Mouse (Mus musculus): ENCODE data around the gene Bahcc1. TPM values are rescaled to one million over a fixed set of nuclear protein-coding genes. Genes with fewer than 3 reads are reported as not detected.

The Bahcc1 gene
- polyA plus RNA-seq, 2 experiments from 2014 or later: not detected

- no peak for ATAC-seq
These were observed 15.5 kb downstream of the Bahcc1 start for GRCm38 (mm10) chr11:120248160-120248793.

GRCm38 (mm10) chr11:120248899-120249298 is 16.2 kb downstream of the Bahcc1 start:
- no peak for ATAC-seq

DNA sequence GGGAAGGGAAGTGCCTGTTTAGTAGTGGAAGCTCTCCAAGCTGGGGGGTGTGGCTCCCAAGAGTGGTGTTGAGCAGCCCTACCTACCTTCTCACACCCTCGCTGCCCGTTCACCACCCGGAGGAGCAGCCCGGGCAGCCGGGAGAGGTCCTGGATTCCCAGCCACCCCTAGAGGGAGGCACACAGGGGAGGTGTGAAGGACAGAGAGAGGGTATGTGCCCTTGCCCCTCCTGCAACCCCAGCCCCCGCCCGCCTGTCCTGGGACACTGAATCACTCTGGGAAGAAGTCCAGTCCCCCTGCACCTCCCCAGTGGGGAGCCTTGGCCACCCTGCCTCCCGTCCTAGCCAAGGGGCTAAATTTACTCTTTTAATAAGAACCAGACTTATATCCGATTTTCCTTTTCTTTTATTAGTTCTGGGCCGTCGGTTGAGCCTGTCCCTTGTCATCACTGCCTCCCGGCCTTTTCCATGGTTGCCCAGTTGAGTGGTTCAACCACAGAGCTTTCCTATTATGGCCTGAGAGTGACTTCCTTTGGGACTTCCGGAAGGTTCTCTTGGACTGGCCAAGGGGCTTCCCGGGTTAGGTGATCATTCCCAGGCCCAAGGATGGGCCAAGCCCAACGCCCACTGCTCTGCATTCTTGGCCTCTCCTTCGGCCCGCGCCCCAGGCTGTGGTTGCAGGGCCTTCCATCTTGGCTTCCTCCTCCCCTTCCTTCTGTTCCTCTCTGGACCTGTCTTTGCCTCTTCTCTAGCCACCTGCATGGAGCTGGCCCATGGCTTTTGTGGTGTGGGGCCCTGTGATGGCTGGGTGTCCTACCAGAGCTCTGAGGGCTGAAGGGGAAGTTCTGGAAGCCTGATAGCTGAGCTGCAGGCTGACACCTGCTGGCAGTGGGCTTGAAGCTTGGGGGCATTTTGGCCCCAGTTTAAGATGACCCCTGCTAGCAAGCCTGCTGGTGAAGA is 18.5 kb downstream of the Bahcc1 start:
- no peak for ATAC-seq

- ATAC-seq: no peak
These were observed 19.2 kb downstream of the Bahcc1 start for GRCm38 (mm10) chr11:120251950-120252308.

GRCm38 (mm10) chr11:120252398-120252797 is 19.7 kb downstream of the Bahcc1 start:
- no peak for ATAC-seq

DNA sequence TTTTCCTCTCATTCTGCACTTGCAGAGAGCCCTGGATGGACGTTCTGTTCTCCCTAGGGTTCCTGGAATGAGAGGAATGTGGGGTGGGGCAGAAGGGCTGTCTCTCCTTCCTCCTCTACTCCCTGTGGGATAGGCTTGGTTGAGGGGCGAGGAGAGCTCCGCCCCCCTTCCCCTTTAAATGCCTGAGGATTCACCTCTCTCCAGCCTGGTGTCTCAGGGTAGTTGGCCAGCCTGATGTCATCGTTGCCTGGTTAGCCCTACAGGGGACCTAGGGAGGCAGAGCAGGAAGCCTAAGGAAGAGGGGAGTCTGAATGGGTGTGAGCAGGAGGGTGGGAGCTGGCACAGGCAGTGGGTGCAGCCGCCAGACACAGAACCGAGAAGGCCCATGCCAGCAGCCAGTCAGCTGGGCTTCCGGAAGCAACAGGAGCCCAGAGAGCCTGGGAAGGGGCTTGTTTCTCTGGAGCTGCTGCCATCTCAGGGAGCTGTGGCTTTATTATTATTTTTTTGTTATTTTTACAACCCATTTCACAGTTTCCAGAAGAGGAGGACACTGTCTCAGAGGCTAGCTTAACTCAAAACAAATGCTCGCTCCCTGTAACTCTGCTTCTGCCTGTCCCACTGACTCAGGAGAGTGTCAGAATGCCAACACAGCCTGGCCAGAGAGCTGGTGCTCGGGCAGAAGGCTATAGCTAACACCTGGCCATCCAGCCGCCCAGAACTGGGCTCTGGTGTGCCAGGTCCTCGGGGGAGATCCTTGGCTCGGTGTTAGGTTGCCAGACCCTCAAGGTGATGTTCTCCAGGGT is 20.3 kb downstream of the Bahcc1 start:
- ATAC-seq: no peak

DNA sequence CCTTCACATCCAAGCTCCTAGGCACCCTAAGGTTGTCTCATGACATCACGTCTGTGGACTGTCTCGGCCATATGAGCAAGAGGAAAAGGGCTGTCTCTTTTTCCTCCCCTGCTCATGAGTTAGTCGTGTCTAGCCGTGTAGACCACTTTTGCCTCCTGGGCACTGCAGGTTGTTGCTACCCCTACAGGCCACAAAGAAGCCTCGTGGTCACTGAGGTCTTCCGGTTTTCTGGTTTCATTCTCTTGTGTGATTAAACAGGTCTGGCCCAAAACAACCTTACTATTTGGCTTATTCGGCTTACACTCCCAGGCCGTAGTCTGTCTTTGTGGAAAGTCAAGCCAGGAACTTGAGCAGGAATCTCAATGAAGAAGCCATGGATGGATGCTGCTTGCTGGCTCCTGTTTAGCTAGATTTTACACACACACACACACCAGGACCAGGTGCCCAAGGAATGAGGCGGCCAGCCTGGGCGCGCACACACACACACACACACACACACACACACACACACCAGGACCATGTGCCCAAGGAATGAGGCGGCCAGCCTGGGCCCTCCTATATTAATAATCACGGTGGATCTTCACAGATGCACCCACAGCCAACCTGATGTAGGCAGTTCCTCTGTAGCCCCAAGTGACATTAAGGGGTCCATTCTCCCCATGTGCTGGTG is 21.0 kb downstream of the Bahcc1 start:
- ATAC-seq: no peak

DNA sequence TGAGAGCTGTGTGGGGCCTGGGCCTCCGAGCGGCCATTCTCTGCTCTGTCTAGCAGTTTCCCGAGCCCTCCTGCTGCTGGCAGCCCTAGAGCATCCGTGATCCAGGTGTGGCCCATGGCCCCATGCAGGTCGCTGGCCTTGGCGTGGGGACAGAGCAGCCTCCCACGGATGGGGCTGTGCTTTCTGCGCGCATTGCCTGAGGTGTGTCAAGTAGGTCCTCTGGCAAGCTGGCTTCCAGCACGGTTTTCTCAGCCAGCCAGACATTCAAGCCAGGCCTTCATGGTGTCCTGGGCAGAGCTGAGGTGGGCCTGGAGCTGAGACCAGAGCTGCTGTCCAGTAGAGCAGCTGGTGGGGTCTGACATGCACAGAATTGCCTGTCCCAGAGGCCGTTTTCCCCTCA is 21.7 kb downstream of the Bahcc1 start:
- ATAC-seq: no peak

DNA sequence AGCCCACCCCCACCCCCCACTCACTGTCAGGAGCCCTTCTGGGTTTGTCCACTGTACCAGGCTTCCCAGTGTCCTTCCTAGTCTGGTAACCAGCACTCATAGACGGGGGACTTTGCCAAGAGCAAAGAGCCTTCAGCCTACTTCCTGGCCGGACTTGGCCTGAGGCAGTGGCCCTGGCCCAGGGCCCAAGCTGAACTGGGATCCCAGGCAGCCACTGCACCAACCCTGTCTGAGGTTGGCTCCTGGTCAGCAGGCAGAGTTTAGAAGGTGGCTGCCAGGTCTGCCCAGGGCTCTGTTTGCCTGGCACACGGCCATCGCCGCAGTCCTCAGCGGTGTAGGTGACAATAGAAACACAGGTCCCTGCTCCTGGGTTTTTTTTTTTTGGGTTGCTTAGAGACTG is 22.3 kb downstream of the Bahcc1 start:
- no peak for ATAC-seq

DNA sequence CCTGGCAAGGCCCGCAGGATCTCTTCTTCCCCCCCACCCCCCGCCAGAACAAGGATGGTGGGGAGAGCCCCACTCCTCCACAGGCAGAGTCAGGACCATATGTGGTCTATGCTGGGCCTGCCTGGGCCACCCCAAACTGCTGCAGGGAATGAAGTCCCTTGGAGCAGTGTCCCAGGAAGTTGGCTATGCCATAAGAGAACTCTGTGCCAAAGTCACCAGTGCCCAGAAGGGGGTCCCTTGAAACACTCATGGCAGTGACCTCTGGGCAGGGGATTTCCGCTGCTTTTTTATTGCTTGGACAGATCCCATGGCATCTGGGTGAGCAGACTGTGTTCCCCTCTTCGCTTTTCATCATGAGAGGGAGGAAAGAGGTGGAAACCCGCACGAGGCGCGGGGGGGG is 22.8 kb downstream of the Bahcc1 start:
- ATAC-seq: no peak

- ATAC-seq: no peak
These were observed 23.4 kb downstream of the Bahcc1 start for GRCm38 (mm10) chr11:120256108-120256507.

DNA sequence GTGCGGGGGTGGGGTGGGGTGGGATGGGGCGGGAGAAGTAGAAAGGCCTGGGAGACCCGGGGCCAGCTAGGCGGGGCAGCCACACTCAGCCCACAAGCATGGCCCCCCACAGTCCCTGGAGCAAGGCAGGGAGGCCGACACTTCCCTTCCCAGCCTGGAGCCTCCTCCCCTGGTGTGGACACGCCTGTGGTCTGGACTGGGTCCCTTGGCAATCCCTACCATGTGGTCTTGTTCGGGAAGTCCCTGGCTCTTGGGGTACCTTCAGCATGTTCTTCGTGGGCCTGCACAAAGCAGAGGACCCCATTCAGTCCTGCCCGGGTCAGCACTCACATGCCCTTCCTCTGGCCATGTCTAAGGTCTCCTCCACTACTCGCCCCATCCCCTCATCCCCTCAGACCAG is 23.8 kb downstream of the Bahcc1 start:
- no peak for ATAC-seq

- no peak for ATAC-seq
These were observed 24.5 kb downstream of the Bahcc1 start for GRCm38 (mm10) chr11:120256981-120257820.

DNA sequence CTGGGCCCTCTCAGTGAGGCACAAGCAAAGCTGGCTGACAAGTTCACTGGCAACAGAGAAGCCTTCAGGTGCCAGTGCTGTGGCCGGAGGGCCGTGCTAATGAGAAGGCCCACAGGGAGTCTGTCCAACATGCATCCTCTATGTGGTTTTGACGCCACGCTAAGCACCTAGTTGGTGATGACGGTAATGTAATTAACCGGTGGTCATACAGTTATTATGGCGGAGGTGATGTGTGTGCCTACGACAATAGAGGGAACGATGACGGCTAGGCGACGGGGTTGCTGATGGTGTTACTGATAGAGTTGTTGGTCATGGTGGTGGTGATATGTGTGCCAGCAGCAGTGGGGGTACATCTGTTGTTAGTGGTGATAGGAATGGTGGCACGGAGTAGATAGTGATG is 25.2 kb downstream of the Bahcc1 start:
- ATAC-seq: no peak

DNA sequence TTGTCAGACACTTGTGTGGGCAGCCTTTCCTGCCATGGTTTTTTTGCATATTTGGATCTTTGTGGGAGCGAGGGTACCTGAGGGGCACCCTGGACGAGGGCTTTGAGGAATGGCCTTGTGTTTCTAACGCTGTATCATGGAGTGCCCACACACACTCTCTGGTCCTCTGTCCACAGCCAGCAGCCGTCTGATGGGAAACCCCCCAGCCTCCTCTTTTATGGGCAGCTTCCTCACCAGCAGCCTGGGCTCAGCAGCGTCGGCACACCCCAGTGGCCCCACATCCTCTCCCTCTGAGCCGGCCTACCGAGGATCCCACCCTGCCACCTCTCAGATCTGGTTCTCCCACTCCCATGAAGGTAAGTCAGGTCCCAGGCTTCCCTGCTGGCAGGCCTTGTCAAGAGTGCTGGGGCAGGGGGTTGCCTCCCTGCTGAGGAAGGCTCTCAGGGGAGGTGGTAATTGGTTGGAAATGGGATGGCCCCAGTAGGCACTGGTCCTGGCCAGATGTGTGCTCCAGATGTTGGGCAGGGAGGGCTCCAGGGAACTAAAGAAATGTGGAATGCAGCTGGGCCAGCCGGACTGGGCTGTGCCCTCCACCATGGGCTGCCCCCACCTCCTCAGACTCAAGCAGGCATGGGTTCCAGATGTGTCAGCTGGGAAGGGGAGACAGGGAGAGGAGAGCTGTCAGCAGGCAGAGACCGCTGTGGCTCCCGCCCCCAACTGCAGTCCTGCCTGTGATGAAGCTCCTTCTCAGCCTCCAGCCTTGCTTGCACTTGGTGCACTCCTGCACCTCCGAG is 26.3 kb downstream of the Bahcc1 start:
- ATAC-seq: no peak

DNA sequence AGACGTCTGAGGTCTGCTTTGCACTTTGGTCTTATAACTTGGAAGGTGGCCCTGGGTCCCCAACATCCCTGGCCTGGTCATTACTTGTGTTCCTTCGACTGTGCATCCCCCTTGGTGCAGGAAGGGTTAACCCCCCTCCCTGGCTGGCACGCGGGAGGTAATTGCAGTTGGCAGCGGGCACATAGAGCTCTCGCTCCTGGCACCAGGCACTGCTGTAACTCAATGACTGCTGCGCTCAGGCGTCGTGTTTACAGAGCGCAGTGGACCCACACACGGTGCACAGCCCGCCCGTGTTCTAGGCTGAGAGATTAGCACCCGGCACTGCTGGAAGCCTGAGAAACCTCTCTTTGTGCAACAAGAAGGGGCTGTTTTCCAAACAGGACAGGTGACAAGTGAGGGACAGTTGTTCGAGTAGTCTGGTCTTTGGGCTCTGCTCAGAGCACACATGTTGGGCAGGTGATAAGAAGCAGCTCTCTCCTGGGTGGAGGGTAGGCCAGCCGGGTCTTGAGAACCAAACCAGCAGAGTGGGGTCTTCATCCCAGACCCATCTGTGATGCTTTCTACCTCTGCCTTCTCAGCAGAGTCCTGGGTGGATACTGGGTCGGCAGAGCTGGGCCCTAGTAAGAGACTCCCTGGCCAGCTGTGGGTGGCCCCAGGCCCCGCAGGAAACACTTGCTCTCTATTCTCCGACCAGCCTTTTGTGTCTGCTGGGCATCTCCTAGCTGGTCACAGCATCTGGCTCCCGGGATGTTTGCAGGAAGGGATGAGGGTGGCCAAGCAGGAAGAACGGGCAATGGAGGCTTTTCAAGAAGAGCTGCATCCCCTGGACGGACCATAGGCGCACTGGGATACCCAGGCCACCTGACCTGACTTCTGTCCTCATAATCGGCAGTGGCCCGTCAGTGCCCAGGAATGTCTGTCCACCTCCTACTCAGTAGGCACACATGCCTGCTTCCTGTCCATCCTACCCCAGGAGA is 27.3 kb downstream of the Bahcc1 start:
- no peak for ATAC-seq

- no peak for ATAC-seq
These were observed 28.0 kb downstream of the Bahcc1 start for GRCm38 (mm10) chr11:120260769-120261150.

DNA sequence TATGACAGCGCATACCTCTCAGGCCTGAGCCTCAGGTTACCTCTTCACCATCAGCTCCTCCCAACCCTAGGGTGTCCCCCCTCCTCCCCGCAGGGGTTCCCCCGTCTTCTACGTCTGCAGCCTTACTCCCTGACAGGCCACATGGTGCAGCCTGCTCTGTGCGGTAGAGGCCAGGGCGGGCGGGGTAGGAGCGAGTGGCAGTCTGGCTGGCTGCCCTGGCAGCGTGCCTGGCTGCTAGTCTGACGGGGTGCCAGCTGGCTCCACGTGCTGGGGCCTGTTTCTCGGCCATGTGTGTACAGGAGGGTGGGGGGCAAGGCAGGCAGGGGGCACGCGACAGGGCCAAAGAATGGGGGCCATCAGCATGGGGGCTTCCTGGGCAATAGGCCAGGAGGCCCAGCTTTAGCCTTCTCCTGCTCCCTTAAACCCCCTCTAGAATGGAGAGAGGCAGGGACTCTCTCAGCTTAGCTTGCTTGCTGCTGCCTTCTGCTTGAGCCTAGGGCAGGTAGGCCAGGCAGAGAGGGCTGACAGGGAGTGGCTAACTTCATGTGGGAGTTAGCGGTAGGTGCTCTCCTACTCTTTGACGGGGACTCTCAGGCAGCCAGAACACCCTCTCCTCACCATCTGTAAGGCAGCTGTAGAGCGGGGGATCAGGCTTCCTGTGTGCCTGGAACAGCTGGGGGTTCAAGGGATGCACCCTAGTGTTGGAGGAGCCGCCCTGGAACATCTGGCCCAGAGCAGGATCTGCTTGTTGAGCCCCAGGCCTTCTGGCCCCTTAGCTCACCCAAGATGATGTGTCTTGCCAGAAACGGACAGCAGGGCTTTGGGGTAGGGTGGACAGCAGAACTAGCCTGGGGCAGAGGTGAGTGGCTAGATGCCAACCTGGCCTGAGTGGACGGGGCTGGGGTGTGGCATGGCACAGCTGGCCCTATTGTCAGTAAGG is 28.9 kb downstream of the Bahcc1 start:
- no peak for ATAC-seq

Data from activated CD4-positive, CD25-positive, alpha-beta regulatory T cell, adult 4 months (primary cell).